Mouse (Mus musculus): ENCODE results near the gene Flywch2. TPM values are rescaled to one million over a fixed set of nuclear protein-coding genes. Genes with fewer than 3 reads are reported as not detected.

Flywch2 gene
- polyA plus RNA-seq, 1 experiment from 2014 or later, result 66.5 TPM

DNA sequence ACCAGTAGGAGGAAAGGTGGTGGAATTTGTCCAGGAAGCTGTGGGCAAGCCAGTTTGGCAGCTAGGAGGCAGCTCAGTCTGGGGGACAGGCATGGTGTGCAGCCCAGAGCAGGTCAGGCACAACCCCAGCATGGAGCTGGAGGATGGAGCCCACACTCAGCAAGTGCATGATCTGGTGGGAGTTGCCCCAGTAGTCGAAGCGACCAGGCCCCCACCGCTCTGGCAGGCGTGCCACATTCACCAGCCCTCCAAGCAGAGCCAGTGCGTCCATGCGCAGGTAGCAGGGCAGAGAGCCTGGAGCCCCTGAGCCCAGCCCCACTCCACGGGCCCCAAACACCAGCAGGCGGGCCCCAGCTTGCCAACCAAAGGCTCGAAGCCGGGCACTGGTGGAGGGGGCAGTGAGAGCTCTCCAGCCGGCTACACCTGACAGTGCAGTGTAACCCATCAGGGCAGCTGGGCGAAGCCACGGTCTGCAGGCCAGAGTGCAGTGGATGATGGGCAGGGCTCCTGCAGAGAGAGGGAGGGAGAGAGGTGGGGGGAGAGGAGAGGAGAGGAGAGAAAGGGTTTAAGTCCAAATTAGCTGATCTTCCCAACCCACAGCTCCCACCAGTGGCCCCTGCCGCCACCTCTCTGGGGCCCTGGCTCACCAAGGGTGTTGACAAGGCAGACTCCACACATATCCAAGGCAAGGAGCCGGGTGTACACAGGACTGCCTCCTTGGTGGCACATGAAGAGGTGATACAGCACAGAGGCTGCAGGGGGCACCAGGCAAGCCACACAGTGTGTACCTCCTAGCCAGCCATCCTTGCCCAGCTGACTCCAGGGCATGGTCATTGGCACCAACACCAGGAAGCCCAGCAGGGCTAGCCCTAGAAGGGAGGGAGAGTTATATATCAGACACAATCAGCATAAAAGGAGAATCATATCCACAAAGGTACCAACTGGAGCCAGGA lies 48.1 kb downstream of the Flywch2 start:
- peaks cover 35% of the 10 kb centered on the region for H3K4me1 ChIP-seq (replicated peaks)
- 67% methylated on average over 15 of the region's 15 CpGs for WGBS
- H3K4me2 ChIP-seq, result peak overlapping the region; percentile 77
- ATAC-seq (ENCODE audit: low read depth), result no peak
- H3K27me3 ChIP-seq, result peaks cover 23% of the 10 kb centered on the region
- no peaks in the 10 kb centered on the region for H3K9me3 ChIP-seq
- H3K36me3 ChIP-seq, result peaks cover 28% of the 10 kb centered on the region
- H3K9ac ChIP-seq, result 0 out of 2 replicates have a peak overlapping the region, but pooled peaks have one; percentile 34
- H3K4me3 ChIP-seq, result peak overlapping the region; percentile 85
- H3K27ac ChIP-seq (replicated peaks), result no peak overlapping the region

DNA sequence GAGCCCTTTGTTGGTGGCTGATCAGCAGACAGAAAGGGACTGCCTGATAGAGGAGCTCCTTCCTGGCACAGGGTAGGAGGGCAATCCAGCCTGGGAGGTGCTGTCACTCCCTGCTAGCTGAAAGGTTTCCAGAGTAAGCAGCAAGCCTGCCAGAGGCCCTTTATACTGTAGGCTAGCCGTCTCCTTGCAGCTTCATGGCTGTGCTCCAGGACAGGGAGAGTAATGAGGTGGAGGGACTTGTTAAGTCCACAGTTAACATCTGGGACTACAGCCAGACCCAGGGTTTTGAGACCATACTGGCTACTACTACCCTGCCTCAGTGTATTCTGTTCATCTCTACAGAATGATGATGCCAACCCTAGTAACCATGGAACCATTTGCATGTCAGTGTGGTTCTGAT lies 51.5 kb downstream of the Flywch2 start:
- Histone ChIP-seq H3K27me3 (no peaks in the 10 kb centered on the region), H3K4me3 (no peak overlapping the region), H3K4me2 (no peak overlapping the region), H3K4me1 (replicated peaks) (peaks cover 17% of the 10 kb centered on the region), H3K27ac (replicated peaks) (no peak overlapping the region), H3K9ac (no peak overlapping the region; the same call in 1 of the 2 replicates), H3K36me3 (peaks cover 28% of the 10 kb centered on the region), H3K9me3 (no peaks in the 10 kb centered on the region)
- 85% methylated on average over 1 of the region's 1 CpGs for WGBS
- ATAC-seq (ENCODE audit: low read depth), result no peak

DNA sequence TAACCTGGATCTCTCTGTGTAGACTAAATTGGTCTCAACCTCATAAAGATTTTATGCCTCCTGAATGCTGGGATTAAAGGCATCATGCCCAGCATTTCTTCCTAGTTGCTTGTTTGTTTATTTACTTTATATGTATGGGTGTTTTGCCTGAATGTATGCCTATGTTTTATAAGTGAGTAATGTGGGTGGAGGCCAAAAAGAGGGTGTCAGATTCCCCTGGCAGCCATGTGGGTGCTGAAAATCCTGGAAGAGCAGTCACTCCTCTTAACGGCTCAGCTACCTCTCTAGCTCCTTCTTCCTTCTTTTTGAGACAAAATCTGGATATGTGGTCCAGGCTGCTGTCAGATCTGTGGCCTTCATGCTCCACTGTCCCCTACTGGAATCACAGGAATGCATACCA lies 55.4 kb downstream of the Flywch2 start:
- Histone ChIP-seq H3K4me2 (no peak overlapping the region), H3K9me3 (no peaks in the 10 kb centered on the region), H3K9ac (no peak overlapping the region), H3K36me3 (peaks cover 5% of the 10 kb centered on the region; the same call in 1 of the 2 replicates), H3K4me3 (no peak overlapping the region), H3K27ac (replicated peaks) (no peak overlapping the region), H3K4me1 (replicated peaks) (peaks cover 12% of the 10 kb centered on the region), H3K27me3 (no peaks in the 10 kb centered on the region)
- 61% methylated on average over 1 of the region's 1 CpGs for WGBS
- no peak for ATAC-seq (ENCODE audit: low read depth)

Small RNAs within 50 kb of the gene (microRNA-seq; reads per million reads assigned to microRNA genes)
- gene Mir5125, result not detected

Other genes with a start within 250 kb of the Flywch2 start
- gene Zfp213, start 221.8 kb downstream of the Flywch2 start, polyA plus RNA-seq (2015; fragmentation: Nextera tagmentation; extraction: Ambion mirVana), result 17.4 and 17.8 TPM in 2 replicates
- gene Zfp13, start 186.6 kb downstream of the Flywch2 start, polyA plus RNA-seq (2015; fragmentation: Nextera tagmentation; extraction: Ambion mirVana), result 24.4 and 28.8 TPM in 2 replicates
- not detected in 2 replicates for gene Zscan10, start 185.2 kb downstream of the Flywch2 start, polyA plus RNA-seq (2015; fragmentation: Nextera tagmentation; extraction: Ambion mirVana)
- gene Mmp25, start 140.8 kb downstream of the Flywch2 start, polyA plus RNA-seq (2015; fragmentation: Nextera tagmentation; extraction: Ambion mirVana), result 1.9 and 2.3 TPM in 2 replicates
- 0.19 TPM in 1 of 2 replicates, not detected in the other for gene Bicdl2, start 125.6 kb downstream of the Flywch2 start, polyA plus RNA-seq (2015; fragmentation: Nextera tagmentation; extraction: Ambion mirVana)
- 102 and 132 TPM in 2 replicates for gene Hcfc1r1, start 112.5 kb downstream of the Flywch2 start, polyA plus RNA-seq (2015; fragmentation: Nextera tagmentation; extraction: Ambion mirVana)
- gene Thoc6, start 112.2 kb downstream of the Flywch2 start, polyA plus RNA-seq (2015; fragmentation: Nextera tagmentation; extraction: Ambion mirVana), result 51.8 and 51.9 TPM in 2 replicates
- 4.7 and 5.4 TPM in 2 replicates for gene Tnfrsf12a, start 108.6 kb downstream of the Flywch2 start, polyA plus RNA-seq (2015; fragmentation: Nextera tagmentation; extraction: Ambion mirVana)
- 0.53 and 1.2 TPM in 2 replicates for gene Cldn6, start 106.8 kb downstream of the Flywch2 start, polyA plus RNA-seq (2015; fragmentation: Nextera tagmentation; extraction: Ambion mirVana)
- gene Cldn9, start 102.1 kb downstream of the Flywch2 start, polyA plus RNA-seq (2015; fragmentation: Nextera tagmentation; extraction: Ambion mirVana), result 1.2 and 1.3 TPM in 2 replicates
- gene 1520401A03Rik, start 63.3 kb downstream of the Flywch2 start, polyA plus RNA-seq (2015; fragmentation: Nextera tagmentation; extraction: Ambion mirVana), result 0.36 and 0.54 TPM in 2 replicates
- gene Pkmyt1, start 59.7 kb downstream of the Flywch2 start, polyA plus RNA-seq (2015; fragmentation: Nextera tagmentation; extraction: Ambion mirVana), result 13.9 and 16.7 TPM in 2 replicates
- gene Paqr4, start 45.2 kb downstream of the Flywch2 start, polyA plus RNA-seq (2015; fragmentation: Nextera tagmentation; extraction: Ambion mirVana), result 48.3 and 51.5 TPM in 2 replicates
- gene Kremen2, start 40.2 kb downstream of the Flywch2 start, polyA plus RNA-seq (2015; fragmentation: Nextera tagmentation; extraction: Ambion mirVana), result 1.5 and 3.0 TPM in 2 replicates
- 213 and 231 TPM in 2 replicates for gene Flywch1, start 14.5 kb downstream of the Flywch2 start, polyA plus RNA-seq (2015; fragmentation: Nextera tagmentation; extraction: Ambion mirVana)
- gene Srrm2, start 4.5 kb upstream of the Flywch2 start, polyA plus RNA-seq (2015; fragmentation: Nextera tagmentation; extraction: Ambion mirVana), result 535 and 581 TPM in 2 replicates
- gene Elob, start 43.1 kb upstream of the Flywch2 start, polyA plus RNA-seq (2015; fragmentation: Nextera tagmentation; extraction: Ambion mirVana), result 1,286 and 1,362 TPM in 2 replicates
- gene Prss33, start 50.0 kb upstream of the Flywch2 start, polyA plus RNA-seq (2015; fragmentation: Nextera tagmentation; extraction: Ambion mirVana), result not detected in 2 replicates
- gene Prss32, start 57.8 kb upstream of the Flywch2 start, polyA plus RNA-seq (2015; fragmentation: Nextera tagmentation; extraction: Ambion mirVana), result not detected in 2 replicates
- 0.96 and 1.4 TPM in 2 replicates for gene Prss41, start 58.1 kb upstream of the Flywch2 start, polyA plus RNA-seq (2015; fragmentation: Nextera tagmentation; extraction: Ambion mirVana)
- gene Prss21, start 82.0 kb upstream of the Flywch2 start, polyA plus RNA-seq (2015; fragmentation: Nextera tagmentation; extraction: Ambion mirVana), result not detected in 2 replicates
- gene Dcpp1, start 94.8 kb upstream of the Flywch2 start, polyA plus RNA-seq (2015; fragmentation: Nextera tagmentation; extraction: Ambion mirVana), result not detected in 2 replicates
- not detected in 2 replicates for gene Dcpp2, start 94.8 kb upstream of the Flywch2 start, polyA plus RNA-seq (2015; fragmentation: Nextera tagmentation; extraction: Ambion mirVana)
- not detected in 2 replicates for gene Dcpp3, start 131.4 kb upstream of the Flywch2 start, polyA plus RNA-seq (2015; fragmentation: Nextera tagmentation; extraction: Ambion mirVana)
- not detected in 2 replicates for gene Sbp, start 155.6 kb upstream of the Flywch2 start, polyA plus RNA-seq (2015; fragmentation: Nextera tagmentation; extraction: Ambion mirVana)
- not detected in 2 replicates for gene Sbpl, start 169.2 kb upstream of the Flywch2 start, polyA plus RNA-seq (2015; fragmentation: Nextera tagmentation; extraction: Ambion mirVana)
- not detected in 2 replicates for gene Prss30, start 194.5 kb upstream of the Flywch2 start, polyA plus RNA-seq (2015; fragmentation: Nextera tagmentation; extraction: Ambion mirVana)
- gene Prss22, start 212.0 kb upstream of the Flywch2 start, polyA plus RNA-seq (2015; fragmentation: Nextera tagmentation; extraction: Ambion mirVana), result not detected in 2 replicates

Measured in neural tube, embryonic 13.5 days (tissue).